Mouse (Mus musculus) stomach, embryonic 16.5 days (tissue): ENCODE results near the gene Kcnc2. TPM values are rescaled to one million over a fixed set of nuclear protein-coding genes. Genes with fewer than 3 reads are reported as not detected.
"Not testable (repeated sequence)": the region's sequence is repeated elsewhere in the genome, so short reads cannot be mapped to it uniquely, and the experiment has no call there.

Source experiments
- ATAC-seq: fragments of 200-750 bp; cut with Nextera tagmentation; 2 replicates; pipeline ENCODE4 v1.8.0; 2017; ENCODE audit warnings: moderate number of reproducible peaks, moderate TSS enrichment; ENCODE audit not compliant: insufficient read depth, low FRiP score
- H3K27ac ChIP-seq: fragments of 300-500 bp; sonication (generic); 2 replicates; pipeline ENCODE4 v1.5.1; 2014; ENCODE audit warnings: low read length
- H3K27me3 ChIP-seq: fragments of 300-500 bp; sonication (generic); 2 replicates; pipeline ENCODE4 v1.6.1; 2014; ENCODE audit warnings: low read length, control low read depth, mixed read lengths; ENCODE audit not compliant: control insufficient read depth, insufficient read depth
- H3K36me3 ChIP-seq: fragments of 300-500 bp; sonication (generic); 2 replicates; pipeline ENCODE4 v1.6.1; 2014; ENCODE audit warnings: low read length; ENCODE audit not compliant: control insufficient read depth, insufficient read depth
- H3K4me1 ChIP-seq: fragments of 300-500 bp; sonication (generic); 2 replicates; pipeline ENCODE4 v1.6.1; 2014; ENCODE audit warnings: low read length, control low read depth, mixed read lengths; ENCODE audit not compliant: control insufficient read depth, insufficient read depth
- H3K4me2 ChIP-seq: fragments of 300-500 bp; sonication (generic); 2 replicates; pipeline ENCODE4 v1.6.1; 2014; ENCODE audit warnings: low read depth, low read length, mixed read lengths
- H3K4me3 ChIP-seq: fragments of 300-500 bp; sonication (generic); replicated peaks from 2 replicates; pipeline ENCODE4 v1.5.1; 2014; ENCODE audit warnings: mild to moderate bottlenecking, low read length
- H3K9ac ChIP-seq: fragments of 300-500 bp; sonication (generic); 2 replicates; pipeline ENCODE4 v1.6.1; 2014; ENCODE audit warnings: low read length
- H3K9me3 ChIP-seq: fragments of 300-500 bp; sonication (generic); replicated peaks from 2 replicates; pipeline ENCODE4 v1.6.1; 2016; ENCODE audit warnings: low read length, control low read depth; ENCODE audit not compliant: control insufficient read depth
- WGBS: fragments of 180-500 bp; shearing (Covaris S2); extraction: QIAGEN DNeasy Blood & Tissue Kit; methylation state at CpG from one replicate; pipeline ENCODE4 v1.1.7; 2014; 5-methylcytosine and 5-hydroxymethylcytosine counted together
- polyA plus RNA-seq: library from polyadenylated mRNA; unstranded; fragments of >200 nt; fragmentation: Nextera tagmentation; extraction: Ambion mirVana; gene quantifications from 2 replicates; pipeline ENCODE4 v1.2.1, GENCODE M21; 2015

Gene Kcnc2
- polyA plus RNA-seq: 1.1 and 1.2 TPM in 2 replicates

DNA sequence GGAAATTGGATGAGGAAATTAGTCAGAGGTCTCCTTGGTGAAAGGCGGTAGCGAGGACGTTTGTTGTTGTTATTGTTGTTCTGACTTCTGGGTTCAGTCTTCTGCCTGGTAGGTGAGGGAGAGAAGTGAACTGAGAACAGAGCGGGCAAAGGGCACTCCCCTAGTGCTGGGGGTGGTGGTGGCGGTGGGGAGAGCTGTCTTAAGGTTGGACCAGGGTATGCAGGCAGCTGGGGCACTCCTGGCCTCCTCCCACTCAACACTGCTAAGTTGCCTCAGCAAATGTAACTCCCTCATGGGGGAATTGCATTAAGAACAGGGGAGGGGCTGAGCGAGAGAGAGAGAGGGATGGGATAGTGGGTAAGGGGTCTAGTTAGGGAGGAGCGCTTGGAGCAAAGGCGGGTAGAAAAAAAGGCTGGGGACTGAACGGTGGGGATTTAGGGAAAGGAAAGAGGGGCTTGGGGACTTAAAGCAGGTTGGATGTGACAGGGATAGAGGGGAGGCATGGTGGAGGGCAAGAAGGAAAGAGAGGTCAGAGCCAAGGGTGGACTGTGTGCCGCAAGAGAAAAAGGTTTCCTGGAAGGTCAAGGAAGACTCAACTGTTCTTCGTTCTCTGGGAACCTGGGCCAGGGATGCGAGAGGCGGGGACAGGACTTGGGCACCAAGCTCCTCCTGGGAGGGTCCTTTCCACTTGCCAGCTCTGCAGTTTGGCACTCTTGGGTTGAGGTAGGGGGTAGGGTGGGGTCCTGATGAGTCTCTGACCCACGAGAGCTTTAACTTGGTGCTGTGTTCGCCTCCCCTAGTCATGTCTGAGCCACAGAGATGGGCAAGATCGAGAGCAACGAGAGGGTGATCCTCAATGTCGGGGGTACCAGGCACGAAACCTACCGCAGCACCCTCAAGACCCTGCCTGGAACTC is at the start of gene Kcnc2:
Gene Kcnc2 (plus strand): TSS at position 235 of the 916 bp plus-strand sequence.
- 0 out of 2 replicates have a peak, but pooled peaks have one; percentile 50 for ATAC-seq

DNA sequence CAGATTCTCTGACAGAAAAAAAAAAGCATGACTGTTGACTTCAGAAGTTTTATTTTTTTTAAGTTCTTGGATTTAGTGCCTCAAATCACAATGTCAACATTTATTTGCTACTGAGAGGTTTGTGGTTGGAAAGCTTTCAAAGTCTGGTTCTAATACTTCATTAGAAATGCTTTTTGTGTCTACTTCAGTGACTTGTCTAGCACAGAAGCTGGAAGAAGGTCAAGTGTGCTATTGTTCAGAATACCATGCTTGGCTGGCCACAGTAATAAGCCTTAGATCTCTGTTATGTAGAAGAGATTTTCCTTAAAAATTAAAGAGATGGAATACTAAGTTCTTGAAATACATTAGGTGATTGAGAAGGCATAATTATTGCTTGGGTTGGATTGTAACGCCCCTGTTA is 43.8 kb upstream of the Kcnc2 start:
- no peak for ATAC-seq
- Histone ChIP-seq H3K4me1 (no peaks in the 10 kb centered on the region), H3K4me2 (no peak overlapping the region), H3K9ac (no peak overlapping the region), H3K27ac (no peak overlapping the region), H3K4me3 (no peak overlapping the region), H3K27me3 (no peaks in the 10 kb centered on the region), H3K36me3 (no peaks in the 10 kb centered on the region), H3K9me3 (no peaks in the 10 kb centered on the region)
- 68% methylated on average over 1 of the region's 1 CpGs for WGBS

More for the DNA sequence above, at the start of gene Kcnc2:
- Histone ChIP-seq H3K4me2 (peak within 1 kb of the TSS; percentile 79), H3K4me3 (peak within 1 kb of the TSS; percentile 50), H3K36me3 (no peaks in the 10 kb centered on the region), H3K27me3 (peaks cover 17% of the 10 kb centered on the region), H3K27ac (no peak within 1 kb of the TSS), H3K9me3 (no peaks in the 10 kb centered on the region; the same call in 1 of the 2 replicates), H3K9ac (peak within 1 kb of the TSS; percentile 49), H3K4me1 (peaks cover 11% of the 10 kb centered on the region; the same call in 1 of the 2 replicates)
- WGBS: 4% methylated on average over 20 of the region's 20 CpGs

DNA sequence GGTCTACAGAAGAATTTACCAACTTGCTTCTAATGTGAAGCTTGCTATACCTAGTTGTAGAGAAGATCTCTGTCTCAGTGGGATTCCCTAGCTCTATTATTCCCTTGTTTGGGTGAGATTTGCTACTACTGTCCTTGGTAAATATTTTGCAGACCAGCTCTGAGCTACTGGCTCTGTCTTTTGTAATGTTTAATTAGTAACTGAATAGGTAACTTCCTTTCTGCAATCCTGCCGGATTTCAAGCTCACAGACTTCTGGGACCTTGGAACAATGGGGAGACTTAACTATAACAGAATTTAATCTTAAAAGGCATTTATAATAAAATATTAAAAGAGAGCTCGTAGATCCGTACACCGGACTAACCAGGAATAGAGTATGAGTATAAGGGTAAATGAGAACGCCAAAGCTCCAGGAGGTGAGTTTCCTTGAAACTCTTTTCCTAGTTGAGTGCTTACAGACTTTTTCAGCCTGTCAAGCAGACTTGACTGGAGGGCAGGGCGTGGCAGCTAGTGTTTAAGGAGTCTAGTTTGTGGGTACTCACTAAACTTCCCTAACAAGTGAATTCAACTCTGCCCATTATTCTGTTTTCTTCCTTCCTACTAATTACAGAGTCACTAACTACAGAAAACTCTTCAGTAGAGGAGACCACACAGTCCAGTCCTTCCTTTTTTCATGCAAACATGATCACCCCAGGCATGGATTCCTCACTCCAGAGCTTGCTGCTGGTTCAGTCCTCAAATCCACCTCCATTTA is 41.7 kb upstream of the Kcnc2 start:
- H3K4me1 ChIP-seq, H3K4me2 ChIP-seq, ATAC-seq, H3K27ac ChIP-seq, H3K9me3 ChIP-seq, H3K4me3 ChIP-seq, H3K9ac ChIP-seq, H3K27me3 ChIP-seq, H3K36me3 ChIP-seq: not testable (repeated sequence)
- WGBS: 42% methylated on average over 6 of the region's 6 CpGs

DNA sequence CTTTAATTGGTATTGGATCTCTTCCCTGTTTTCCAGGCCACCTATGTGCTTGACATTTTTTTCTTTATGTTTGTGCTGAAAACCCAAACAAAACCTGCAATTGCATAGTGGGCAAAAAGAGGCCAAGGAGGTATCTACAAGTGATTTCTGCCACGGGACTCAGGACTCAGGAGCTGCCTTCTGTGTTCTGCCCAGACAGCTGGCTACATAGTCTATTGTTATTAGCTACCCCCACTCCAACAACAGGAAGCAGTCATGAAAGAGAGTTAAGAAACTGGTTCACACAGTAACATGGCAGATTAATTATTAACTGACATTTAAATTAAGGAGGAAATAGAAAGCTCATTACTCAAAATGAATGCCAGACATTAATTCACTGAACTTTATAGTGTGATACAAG is 38.2 kb upstream of the Kcnc2 start:
- H3K4me1 ChIP-seq, H3K36me3 ChIP-seq, H3K4me2 ChIP-seq, ATAC-seq, H3K9ac ChIP-seq, H3K9me3 ChIP-seq, H3K4me3 ChIP-seq, H3K27me3 ChIP-seq, H3K27ac ChIP-seq: not testable (repeated sequence)
- WGBS: 26% methylated on average over 1 of the region's 1 CpGs

DNA sequence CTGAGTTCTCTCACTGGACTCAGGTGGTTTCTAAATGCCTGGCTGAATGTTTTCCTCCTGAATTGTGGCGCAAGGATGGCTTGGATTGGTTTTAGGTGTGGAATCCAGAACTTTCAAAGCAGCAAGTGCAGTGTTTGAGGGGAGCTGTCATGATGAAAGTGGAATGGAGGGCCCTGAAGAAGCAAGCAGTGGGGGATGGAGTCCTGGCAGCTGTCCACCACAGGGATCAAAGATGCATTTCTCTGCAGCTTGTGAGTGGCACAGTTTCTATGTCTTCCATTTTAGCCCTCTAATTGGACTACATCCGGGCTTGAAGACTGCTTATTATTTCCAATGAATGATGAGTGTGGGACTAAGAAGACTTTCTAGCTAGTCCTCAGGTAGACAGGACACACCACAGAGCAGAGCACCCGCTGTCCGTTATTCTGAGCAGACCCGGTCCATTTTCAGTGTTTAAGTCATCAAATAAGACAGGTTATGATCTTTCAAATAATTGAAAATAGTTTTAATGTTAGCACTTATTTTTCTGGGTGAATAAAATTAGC is 35.5 kb upstream of the Kcnc2 start:
- not testable (repeated sequence) for H3K4me2 ChIP-seq, H3K4me3 ChIP-seq, H3K36me3 ChIP-seq, H3K4me1 ChIP-seq, ATAC-seq, H3K9ac ChIP-seq, H3K9me3 ChIP-seq, H3K27me3 ChIP-seq, H3K27ac ChIP-seq
- WGBS: 80% methylated on average over 5 of the region's 5 CpGs

DNA sequence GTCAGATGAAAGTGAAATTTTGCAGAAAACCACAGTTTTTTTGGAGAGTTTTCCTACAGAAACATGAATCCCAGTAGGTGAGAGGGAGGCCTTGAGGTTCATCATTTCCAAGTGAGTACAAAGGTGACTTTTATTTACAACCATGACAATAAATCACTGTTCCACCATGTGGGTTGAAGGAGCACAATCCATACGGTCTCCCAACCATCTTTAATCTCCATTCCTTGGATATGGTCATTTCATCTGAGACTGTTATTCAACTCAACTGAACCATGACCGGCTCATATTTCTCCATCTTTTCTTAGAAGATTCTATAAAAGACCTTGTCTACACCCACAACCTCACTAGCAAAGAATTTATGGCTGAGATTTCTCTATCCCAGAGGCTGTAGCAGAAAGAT is 22.6 kb upstream of the Kcnc2 start:
- WGBS: 69% methylated on average over 2 of the region's 2 CpGs
- Histone ChIP-seq H3K36me3 (no peaks in the 10 kb centered on the region), H3K27ac (no peak overlapping the region), H3K4me1 (no peaks in the 10 kb centered on the region), H3K4me2 (no peak overlapping the region), H3K27me3 (no peaks in the 10 kb centered on the region), H3K9ac (no peak overlapping the region), H3K9me3 (no peaks in the 10 kb centered on the region), H3K4me3 (no peak overlapping the region)
- no peak for ATAC-seq

DNA sequence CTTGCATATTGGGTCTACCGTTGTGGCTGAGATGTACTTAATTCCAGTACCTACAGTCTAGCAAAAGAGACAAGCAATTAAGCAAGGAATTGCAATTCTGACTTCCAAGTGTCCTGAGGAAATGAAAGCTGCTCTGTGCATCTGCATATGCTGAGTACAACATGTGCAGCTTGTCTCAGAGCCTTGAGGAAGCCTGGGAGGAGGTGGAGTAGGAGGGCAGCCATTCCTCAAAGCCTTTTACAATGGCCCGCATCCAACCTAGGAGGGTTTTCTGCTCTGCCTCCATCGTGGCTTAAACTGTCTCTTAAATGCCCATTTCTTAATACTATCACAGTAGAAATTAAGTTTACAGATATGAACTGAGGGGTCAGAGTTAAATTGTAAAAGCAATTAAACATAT is 7.5 kb upstream of the Kcnc2 start:
- H3K4me3 ChIP-seq: no peak overlapping the region
- H3K27me3 ChIP-seq: peaks cover 4% of the 10 kb centered on the region; the same call in 1 of the 2 replicates
- no peaks in the 10 kb centered on the region for H3K9me3 ChIP-seq
- no peaks in the 10 kb centered on the region for H3K4me1 ChIP-seq
- H3K36me3 ChIP-seq: no peaks in the 10 kb centered on the region
- H3K27ac ChIP-seq: no peak overlapping the region
- no peak for ATAC-seq
- H3K9ac ChIP-seq: no peak overlapping the region
- WGBS: 76% methylated on average over 3 of the region's 3 CpGs
- H3K4me2 ChIP-seq: no peak overlapping the region

DNA sequence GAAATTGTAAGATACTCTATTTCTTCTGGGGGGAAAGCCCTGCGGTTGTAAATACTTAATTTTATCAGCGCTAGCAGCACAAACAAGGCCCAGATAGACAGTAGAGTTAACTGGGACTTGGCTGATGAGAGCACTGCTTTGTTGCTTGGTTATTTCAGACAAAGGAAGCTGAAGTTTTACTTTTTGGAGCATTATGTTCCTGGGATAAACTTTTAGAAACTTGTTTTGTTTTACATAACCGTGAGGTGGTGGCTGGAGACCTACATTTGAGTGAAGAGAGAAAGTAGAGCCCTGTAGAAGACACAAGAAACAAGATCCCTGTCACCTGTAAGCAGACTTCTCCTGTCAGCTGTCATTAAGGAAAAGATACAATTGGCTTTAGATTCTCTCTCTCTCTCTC is 1.4 kb upstream of the Kcnc2 start:
- Histone ChIP-seq H3K27me3 (peaks cover 17% of the 10 kb centered on the region), H3K27ac (no peak overlapping the region), H3K4me2 (0 out of 2 replicates have a peak overlapping the region, but pooled peaks have one; percentile 79), H3K4me3 (no peak overlapping the region), H3K36me3 (no peaks in the 10 kb centered on the region), H3K9ac (no peak overlapping the region), H3K9me3 (no peaks in the 10 kb centered on the region; the same call in 1 of the 2 replicates), H3K4me1 (peaks cover 11% of the 10 kb centered on the region; the same call in 1 of the 2 replicates)
- no peak for ATAC-seq
- WGBS: 67% methylated on average over 3 of the region's 3 CpGs
